Mouse (Mus musculus): ENCODE data around the gene Fam117a. TPM values are rescaled to one million over a fixed set of nuclear protein-coding genes. Genes with fewer than 3 reads are reported as not detected.

Fam117a gene
- polyA plus RNA-seq, 1 experiment from 2014 or later: 2.2 TPM

GRCm38 (mm10) chr11:95311425-95311807, 25.4 kb upstream of the Fam117a start:
- H3K4me1 ChIP-seq: peaks cover 18% of the 10 kb centered on the region
- H3K9ac ChIP-seq: no peak overlapping the region; the same call in 1 of the 2 replicates
- H3K4me3 ChIP-seq: peak overlapping the region; percentile 74; the same call in 1 of the 2 replicates
- WGBS: 15% methylated on average over 5 of the region's 5 CpGs
- H3K27me3 ChIP-seq (replicated peaks): no peaks in the 10 kb centered on the region
- no peaks in the 10 kb centered on the region for H3K9me3 ChIP-seq
- H3K27ac ChIP-seq: no peak overlapping the region
- no peaks in the 10 kb centered on the region for H3K36me3 ChIP-seq (replicated peaks)
- no peak for ATAC-seq (replicated peaks)
- H3K4me2 ChIP-seq: peak overlapping the region; percentile 74

- Histone ChIP-seq H3K4me3 (no peak overlapping the region), H3K36me3 (replicated peaks) (no peaks in the 10 kb centered on the region), H3K4me1 (peaks cover 8% of the 10 kb centered on the region), H3K27me3 (replicated peaks) (no peaks in the 10 kb centered on the region), H3K9me3 (no peaks in the 10 kb centered on the region), H3K27ac (no peak overlapping the region), H3K9ac (no peak overlapping the region), H3K4me2 (no peak overlapping the region)
- ATAC-seq (replicated peaks): no peak
- WGBS: 74% methylated on average over 7 of the region's 7 CpGs
Measured at GRCm38 (mm10) chr11:95315215-95315955, 21.4 kb upstream of the Fam117a start.

- Histone ChIP-seq H3K27ac (no peak overlapping the region), H3K27me3 (replicated peaks) (no peaks in the 10 kb centered on the region), H3K4me2 (no peak overlapping the region), H3K9me3 (no peaks in the 10 kb centered on the region), H3K9ac (no peak overlapping the region), H3K4me1 (no peaks in the 10 kb centered on the region), H3K4me3 (no peak overlapping the region), H3K36me3 (replicated peaks) (no peaks in the 10 kb centered on the region)
- 91% methylated on average over 9 of the region's 9 CpGs for WGBS
- no peak for ATAC-seq (replicated peaks)
Measured at GRCm38 (mm10) chr11:95318116-95318515, 18.7 kb upstream of the Fam117a start.

GRCm38 (mm10) chr11:95319506-95319905, 17.3 kb upstream of the Fam117a start:
- H3K9ac ChIP-seq: no peak overlapping the region
- H3K4me2 ChIP-seq: no peak overlapping the region
- no peak overlapping the region for H3K4me3 ChIP-seq
- no peak overlapping the region for H3K27ac ChIP-seq
- H3K36me3 ChIP-seq (replicated peaks): no peaks in the 10 kb centered on the region
- no peaks in the 10 kb centered on the region for H3K27me3 ChIP-seq (replicated peaks)
- no peaks in the 10 kb centered on the region for H3K9me3 ChIP-seq
- WGBS: 66% methylated on average over 1 of the region's 1 CpGs
- ATAC-seq (replicated peaks): no peak
- no peaks in the 10 kb centered on the region for H3K4me1 ChIP-seq

- 96% methylated on average over 1 of the region's 1 CpGs for WGBS
- H3K9me3 ChIP-seq: no peaks in the 10 kb centered on the region
- H3K36me3 ChIP-seq (replicated peaks): no peaks in the 10 kb centered on the region
- no peaks in the 10 kb centered on the region for H3K27me3 ChIP-seq (replicated peaks)
- no peak overlapping the region for H3K9ac ChIP-seq
- no peak overlapping the region for H3K4me2 ChIP-seq
- no peak overlapping the region for H3K4me3 ChIP-seq
- no peak for ATAC-seq (replicated peaks)
- no peaks in the 10 kb centered on the region for H3K4me1 ChIP-seq
- no peak overlapping the region for H3K27ac ChIP-seq
Measured at GRCm38 (mm10) chr11:95320010-95320409, 16.8 kb upstream of the Fam117a start.

- Histone ChIP-seq H3K27ac (no peak overlapping the region), H3K9me3 (no peaks in the 10 kb centered on the region), H3K9ac (no peak overlapping the region), H3K4me3 (no peak overlapping the region), H3K4me2 (no peak overlapping the region), H3K4me1 (no peaks in the 10 kb centered on the region), H3K36me3 (replicated peaks) (no peaks in the 10 kb centered on the region), H3K27me3 (replicated peaks) (no peaks in the 10 kb centered on the region)
- WGBS: 68% methylated on average over 10 of the region's 10 CpGs
- ATAC-seq (replicated peaks): no peak
Measured at GRCm38 (mm10) chr11:95324181-95324580, 12.6 kb upstream of the Fam117a start.

- Histone ChIP-seq H3K27ac (no peak overlapping the region), H3K4me1 (no peaks in the 10 kb centered on the region), H3K9ac (no peak overlapping the region), H3K4me3 (no peak overlapping the region), H3K4me2 (no peak overlapping the region), H3K27me3 (replicated peaks) (no peaks in the 10 kb centered on the region), H3K9me3 (no peaks in the 10 kb centered on the region), H3K36me3 (replicated peaks) (no peaks in the 10 kb centered on the region)
- WGBS: 93% methylated on average over 4 of the region's 4 CpGs
- no peak for ATAC-seq (replicated peaks)
Measured at GRCm38 (mm10) chr11:95325832-95326231, 11.0 kb upstream of the Fam117a start.

- WGBS: 79% methylated on average over 11 of the region's 11 CpGs
- ATAC-seq (replicated peaks): no peak
- H3K9ac ChIP-seq: no peak overlapping the region
Measured at GRCm38 (mm10) chr11:95326243-95326642, 10.6 kb upstream of the Fam117a start.

GRCm38 (mm10) chr11:95328629-95329028, 8.2 kb upstream of the Fam117a start:
- Histone ChIP-seq H3K27me3 (replicated peaks) (no peaks in the 10 kb centered on the region), H3K9ac (no peak overlapping the region), H3K4me1 (no peaks in the 10 kb centered on the region), H3K4me3 (no peak overlapping the region), H3K27ac (no peak overlapping the region), H3K4me2 (no peak overlapping the region), H3K9me3 (no peaks in the 10 kb centered on the region), H3K36me3 (replicated peaks) (no peaks in the 10 kb centered on the region)
- ATAC-seq (replicated peaks): no peak
- WGBS: 78% methylated on average over 5 of the region's 5 CpGs

More at GRCm38 (mm10) chr11:95326243-95326642, 10.6 kb upstream of the Fam117a start:
- Histone ChIP-seq H3K36me3 (replicated peaks) (no peaks in the 10 kb centered on the region), H3K4me2 (no peak overlapping the region), H3K27ac (no peak overlapping the region), H3K4me3 (no peak overlapping the region), H3K27me3 (replicated peaks) (no peaks in the 10 kb centered on the region), H3K9me3 (no peaks in the 10 kb centered on the region), H3K4me1 (no peaks in the 10 kb centered on the region)

- H3K4me1 ChIP-seq: no peaks in the 10 kb centered on the region
- no peaks in the 10 kb centered on the region for H3K27me3 ChIP-seq (replicated peaks)
- no peaks in the 10 kb centered on the region for H3K36me3 ChIP-seq (replicated peaks)
- no peak overlapping the region for H3K9ac ChIP-seq
- ATAC-seq (replicated peaks): no peak
- WGBS: 67% methylated on average over 1 of the region's 1 CpGs
- H3K4me3 ChIP-seq: no peak overlapping the region
- no peak overlapping the region for H3K4me2 ChIP-seq
- no peak overlapping the region for H3K27ac ChIP-seq
- no peaks in the 10 kb centered on the region for H3K9me3 ChIP-seq
Measured at GRCm38 (mm10) chr11:95330662-95331061, 6.2 kb upstream of the Fam117a start.

GRCm38 (mm10) chr11:95333209-95333608, 3.6 kb upstream of the Fam117a start:
- H3K4me3 ChIP-seq: no peak overlapping the region
- H3K27ac ChIP-seq: no peak overlapping the region
- H3K27me3 ChIP-seq (replicated peaks): peaks cover 7% of the 10 kb centered on the region; the same call in 1 of the 2 replicates
- H3K4me2 ChIP-seq: no peak overlapping the region
- peaks cover 10% of the 10 kb centered on the region for H3K4me1 ChIP-seq
- 62% methylated on average over 4 of the region's 4 CpGs for WGBS
- H3K9me3 ChIP-seq: no peaks in the 10 kb centered on the region
- no peak overlapping the region for H3K9ac ChIP-seq
- ATAC-seq (replicated peaks): no peak
- H3K36me3 ChIP-seq (replicated peaks): no peaks in the 10 kb centered on the region

- no peak overlapping the region for H3K4me2 ChIP-seq
- no peak overlapping the region for H3K27ac ChIP-seq
- WGBS: 86% methylated on average over 9 of the region's 9 CpGs
- no peak for ATAC-seq (replicated peaks)
- peaks cover 10% of the 10 kb centered on the region; the same call in 1 of the 2 replicates for H3K27me3 ChIP-seq (replicated peaks)
- no peak overlapping the region for H3K4me3 ChIP-seq
- H3K4me1 ChIP-seq: peaks cover 10% of the 10 kb centered on the region
- no peaks in the 10 kb centered on the region for H3K9me3 ChIP-seq
- no peak overlapping the region for H3K9ac ChIP-seq
- no peaks in the 10 kb centered on the region for H3K36me3 ChIP-seq (replicated peaks)
Measured at GRCm38 (mm10) chr11:95333805-95334204, 3.0 kb upstream of the Fam117a start.

- Histone ChIP-seq H3K4me2 (no peak overlapping the region), H3K4me3 (no peak overlapping the region), H3K9me3 (no peaks in the 10 kb centered on the region), H3K4me1 (peaks cover 15% of the 10 kb centered on the region), H3K36me3 (replicated peaks) (no peaks in the 10 kb centered on the region), H3K27me3 (replicated peaks) (peaks cover 10% of the 10 kb centered on the region; the same call in 1 of the 2 replicates), H3K27ac (no peak overlapping the region), H3K9ac (no peak overlapping the region)
- no peak for ATAC-seq (replicated peaks)
- WGBS: 69% methylated on average over 5 of the region's 5 CpGs
Measured at GRCm38 (mm10) chr11:95334448-95335060, 2.3 kb upstream of the Fam117a start.
